Mouse (Mus musculus): ENCODE results near the gene Rom1.
A peak's percentile ranks its signal among the peaks of the same experiment; 100 is the strongest.

DNA sequence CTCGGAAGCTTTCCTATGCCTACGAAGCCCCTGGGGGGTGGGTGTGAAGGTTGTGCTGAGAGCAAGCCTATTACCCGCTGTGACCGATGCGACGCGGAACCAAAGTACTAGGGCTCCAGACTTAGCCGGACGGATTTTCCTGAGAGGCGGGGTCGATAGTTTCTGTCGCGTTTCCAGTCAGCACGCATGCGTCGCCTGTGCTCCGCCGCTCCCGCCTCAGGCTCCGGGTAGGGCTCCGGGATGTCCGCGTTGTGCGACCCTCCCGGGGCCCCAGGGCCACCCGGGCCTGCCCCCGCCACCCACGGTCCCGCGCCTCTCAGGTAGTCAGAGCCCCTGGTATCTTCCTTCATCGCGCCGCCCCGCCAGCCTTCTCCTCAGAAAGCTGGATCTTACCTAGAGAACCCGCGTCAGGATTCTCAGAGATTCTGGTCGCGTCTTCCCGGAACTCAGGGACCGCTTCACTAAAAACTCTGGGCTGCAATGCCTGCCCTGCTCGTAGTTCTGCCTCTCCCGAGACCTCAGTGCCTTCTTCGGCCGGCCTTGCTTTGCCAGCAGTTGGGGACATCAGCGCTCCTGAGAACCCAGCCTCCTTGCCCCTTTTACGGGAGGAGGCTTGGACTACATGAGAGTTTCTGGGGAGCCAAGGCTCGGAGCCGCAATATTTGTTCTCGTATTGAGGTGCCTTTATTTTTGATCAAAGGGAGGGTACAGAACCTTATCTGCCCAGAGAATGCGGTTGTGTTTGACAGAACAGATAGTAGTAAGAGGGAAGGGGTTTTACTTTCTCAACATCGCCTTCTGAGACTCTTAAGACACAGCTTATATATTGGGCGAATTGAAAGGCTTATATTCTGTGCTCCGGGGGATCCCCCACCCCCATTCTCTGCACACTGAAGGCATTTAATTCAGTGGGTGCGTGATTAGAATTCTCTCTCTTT lies 36.1 kb downstream of the Rom1 start, which contains the start of gene Ints5:
- 0 out of 2 replicates have a peak, but pooled peaks have one; percentile 27 for TF ChIP-seq CTCF (IDR thresholded peaks at IDR 0.05; ENCODE audit: borderline replicate concordance, control insufficient read depth, extremely low read depth, insufficient read depth, low read length, poor library complexity)
- peak; percentile 82 for TF ChIP-seq POLR2A (IDR thresholded peaks at IDR 0.05; ENCODE audit: control insufficient read depth, extremely low read depth, insufficient read depth, low read length, poor library complexity)
